Mouse (Mus musculus) MEL (cell line): ENCODE results near the gene Auts2.

Source experiments
- CTCF ChIP-seq, 3 experiments: IDR thresholded peaks in 2 of 3; conservative IDR thresholded peaks in 1 of 3; 2 replicates each; pipeline ENCODE4 v1.5.1; 2011 to 2012; ENCODE audit warnings: low read length in 3 of 3, low read depth in 2 of 3, mild to moderate bottlenecking in 2 of 3, improper control_type of control experiment in 1 of 3, inconsistent platforms in 1 of 3, mixed read lengths in 1 of 3, moderate library complexity in 1 of 3; ENCODE audit not compliant: control insufficient read depth in 1 of 3, insufficient read depth in 1 of 3, poor library complexity in 1 of 3, severe bottlenecking in 1 of 3
- MAFK ChIP-seq: IDR thresholded peaks from 2 replicates; pipeline ENCODE4 v1.6.1; 2011; ENCODE audit warnings: low read depth, mild to moderate bottlenecking, low read length, improper control_type of control experiment, borderline replicate concordance
- ZNF384 ChIP-seq: IDR thresholded peaks from 2 replicates; pipeline ENCODE4 v1.6.1; 2012; ENCODE audit warnings: low read depth, mild to moderate bottlenecking, inconsistent platforms, low read length, improper control_type of control experiment

GRCm38 (mm10) chr5:131427734-131428413, 1115.3 kb downstream of the Auts2 start:
- TF ChIP-seq CTCF (IDR thresholded peaks at IDR 0.05 in 2 of 3, conservative IDR thresholded peaks at IDR 0.05 in 1 of 3; ENCODE audit: control insufficient read depth in 1 of 3, insufficient read depth in 1 of 3, low read depth in 2 of 3, low read length in 3 of 3, poor library complexity in 1 of 3, severe bottlenecking in 1 of 3) (peak; percentile 32 to 68 (median 52); a peak in 5 of 6 replicates), MAFK (no peak), ZNF384 (no peak)
